Mouse (Mus musculus): Measurements from ENCODE around the gene Larp4b. TPM values are rescaled to one million over a fixed set of nuclear protein-coding genes. Genes with fewer than 3 reads are reported as not detected.

The Larp4b gene
- polyA plus RNA-seq, 1 experiment from 2014 or later: 51.6 TPM

- Histone ChIP-seq H3K27ac (replicated peaks; ENCODE audit: low read depth, low read length) (no peak overlapping the region), H3K4me1 (ENCODE audit: control insufficient read depth, insufficient read depth, low read length) (no peaks in the 10 kb centered on the region), H3K36me3 (ENCODE audit: control insufficient read depth, insufficient read depth, low read length) (peaks cover 75% of the 10 kb centered on the region), H3K9ac (replicated peaks; ENCODE audit: low read length) (no peak overlapping the region), H3K27me3 (ENCODE audit: control insufficient read depth, insufficient read depth, low read length) (no peaks in the 10 kb centered on the region), H3K9me3 (ENCODE audit: control insufficient read depth, low read length) (no peaks in the 10 kb centered on the region), H3K4me2 (ENCODE audit: low read length) (no peak overlapping the region), H3K4me3 (replicated peaks; ENCODE audit: low read depth, low read length) (no peak overlapping the region)
- DNase-seq: no peak
- WGBS: 95% methylated on average over 10 of the region's 10 CpGs
- ATAC-seq (ENCODE audit: low FRiP score, low TSS enrichment): no peak
Observed at GRCm38 (mm10) chr13:9159282-9159681, 65.6 kb downstream of the Larp4b start.

- Histone ChIP-seq H3K9me3 (ENCODE audit: control insufficient read depth, low read length) (no peaks in the 10 kb centered on the region), H3K9ac (replicated peaks; ENCODE audit: low read length) (no peak overlapping the region), H3K27me3 (ENCODE audit: control insufficient read depth, insufficient read depth, low read length) (no peaks in the 10 kb centered on the region), H3K27ac (replicated peaks; ENCODE audit: low read depth, low read length) (no peak overlapping the region), H3K4me1 (ENCODE audit: control insufficient read depth, insufficient read depth, low read length) (no peaks in the 10 kb centered on the region), H3K4me2 (ENCODE audit: low read length) (no peak overlapping the region), H3K36me3 (ENCODE audit: control insufficient read depth, insufficient read depth, low read length) (peaks cover 82% of the 10 kb centered on the region), H3K4me3 (replicated peaks; ENCODE audit: low read depth, low read length) (no peak overlapping the region)
- DNase-seq (no peak), ATAC-seq (ENCODE audit: low FRiP score, low TSS enrichment) (no peak)
- 97% methylated on average over 4 of the region's 4 CpGs for WGBS
Observed at GRCm38 (mm10) chr13:9162888-9163287, 69.2 kb downstream of the Larp4b start.

GRCm38 (mm10) chr13:9167842-9168241 is 74.2 kb downstream of the Larp4b start:
- no peak for ATAC-seq (ENCODE audit: low FRiP score, low TSS enrichment)
- Histone ChIP-seq H3K4me3 (replicated peaks; ENCODE audit: low read depth, low read length) (no peak overlapping the region), H3K4me1 (ENCODE audit: control insufficient read depth, insufficient read depth, low read length) (no peaks in the 10 kb centered on the region), H3K9me3 (ENCODE audit: control insufficient read depth, low read length) (no peaks in the 10 kb centered on the region), H3K27me3 (ENCODE audit: control insufficient read depth, insufficient read depth, low read length) (no peaks in the 10 kb centered on the region), H3K4me2 (ENCODE audit: low read length) (no peak overlapping the region), H3K36me3 (ENCODE audit: control insufficient read depth, insufficient read depth, low read length) (peaks cover 79% of the 10 kb centered on the region), H3K9ac (replicated peaks; ENCODE audit: low read length) (no peak overlapping the region), H3K27ac (replicated peaks; ENCODE audit: low read depth, low read length) (no peak overlapping the region)
- WGBS: 90% methylated on average over 3 of the region's 3 CpGs
- no peak for DNase-seq

- H3K4me1 ChIP-seq (ENCODE audit: control insufficient read depth, insufficient read depth, low read length): no peaks in the 10 kb centered on the region
- H3K27ac ChIP-seq (replicated peaks; ENCODE audit: low read depth, low read length): no peak overlapping the region
- no peaks in the 10 kb centered on the region for H3K27me3 ChIP-seq (ENCODE audit: control insufficient read depth, insufficient read depth, low read length)
- no peak overlapping the region for H3K4me2 ChIP-seq (ENCODE audit: low read length)
- 93% methylated on average over 6 of the region's 6 CpGs for WGBS
- no peaks in the 10 kb centered on the region for H3K9me3 ChIP-seq (ENCODE audit: control insufficient read depth, low read length)
- no peak overlapping the region for H3K9ac ChIP-seq (replicated peaks; ENCODE audit: low read length)
- DNase-seq (no peak), ATAC-seq (ENCODE audit: low FRiP score, low TSS enrichment) (no peak)
- no peak overlapping the region for H3K4me3 ChIP-seq (replicated peaks; ENCODE audit: low read depth, low read length)
- H3K36me3 ChIP-seq (ENCODE audit: control insufficient read depth, insufficient read depth, low read length): peaks cover 78% of the 10 kb centered on the region
Observed at GRCm38 (mm10) chr13:9169616-9170015, 75.9 kb downstream of the Larp4b start.

GRCm38 (mm10) chr13:9170726-9171125 is 77.0 kb downstream of the Larp4b start:
- Histone ChIP-seq H3K27ac (replicated peaks; ENCODE audit: low read depth, low read length) (no peak overlapping the region), H3K9ac (replicated peaks; ENCODE audit: low read length) (no peak overlapping the region), H3K9me3 (ENCODE audit: control insufficient read depth, low read length) (no peaks in the 10 kb centered on the region), H3K4me2 (ENCODE audit: low read length) (no peak overlapping the region), H3K27me3 (ENCODE audit: control insufficient read depth, insufficient read depth, low read length) (no peaks in the 10 kb centered on the region), H3K4me3 (replicated peaks; ENCODE audit: low read depth, low read length) (no peak overlapping the region), H3K36me3 (ENCODE audit: control insufficient read depth, insufficient read depth, low read length) (peaks cover 71% of the 10 kb centered on the region), H3K4me1 (ENCODE audit: control insufficient read depth, insufficient read depth, low read length) (no peaks in the 10 kb centered on the region)
- DNase-seq (no peak), ATAC-seq (ENCODE audit: low FRiP score, low TSS enrichment) (no peak)
- WGBS: 87% methylated on average over 16 of the region's 16 CpGs

GRCm38 (mm10) chr13:9173414-9173813 is 79.7 kb downstream of the Larp4b start:
- Histone ChIP-seq H3K27me3 (ENCODE audit: control insufficient read depth, insufficient read depth, low read length) (no peaks in the 10 kb centered on the region), H3K9ac (replicated peaks; ENCODE audit: low read length) (no peak overlapping the region), H3K36me3 (ENCODE audit: control insufficient read depth, insufficient read depth, low read length) (peaks cover 50% of the 10 kb centered on the region), H3K4me1 (ENCODE audit: control insufficient read depth, insufficient read depth, low read length) (no peaks in the 10 kb centered on the region), H3K4me2 (ENCODE audit: low read length) (no peak overlapping the region), H3K4me3 (replicated peaks; ENCODE audit: low read depth, low read length) (no peak overlapping the region), H3K9me3 (ENCODE audit: control insufficient read depth, low read length) (no peaks in the 10 kb centered on the region), H3K27ac (replicated peaks; ENCODE audit: low read depth, low read length) (no peak overlapping the region)
- 93% methylated on average over 3 of the region's 3 CpGs for WGBS
- DNase-seq (no peak), ATAC-seq (ENCODE audit: low FRiP score, low TSS enrichment) (no peak)

- Histone ChIP-seq H3K4me3 (replicated peaks; ENCODE audit: low read depth, low read length) (no peak overlapping the region), H3K27ac (replicated peaks; ENCODE audit: low read depth, low read length) (no peak overlapping the region), H3K4me2 (ENCODE audit: low read length) (no peak overlapping the region), H3K36me3 (ENCODE audit: control insufficient read depth, insufficient read depth, low read length) (peaks cover 36% of the 10 kb centered on the region), H3K9me3 (ENCODE audit: control insufficient read depth, low read length) (no peaks in the 10 kb centered on the region), H3K4me1 (ENCODE audit: control insufficient read depth, insufficient read depth, low read length) (no peaks in the 10 kb centered on the region), H3K27me3 (ENCODE audit: control insufficient read depth, insufficient read depth, low read length) (no peaks in the 10 kb centered on the region), H3K9ac (replicated peaks; ENCODE audit: low read length) (no peak overlapping the region)
- 98% methylated on average over 5 of the region's 5 CpGs for WGBS
- DNase-seq: no peak
- ATAC-seq (ENCODE audit: low FRiP score, low TSS enrichment): no peak
Observed at GRCm38 (mm10) chr13:9175171-9175570, 81.5 kb downstream of the Larp4b start.

GRCm38 (mm10) chr13:9178270-9178669 is 84.6 kb downstream of the Larp4b start:
- Histone ChIP-seq H3K27ac (replicated peaks; ENCODE audit: low read depth, low read length) (no peak overlapping the region), H3K4me3 (replicated peaks; ENCODE audit: low read depth, low read length) (no peak overlapping the region), H3K36me3 (ENCODE audit: control insufficient read depth, insufficient read depth, low read length) (peaks cover 12% of the 10 kb centered on the region), H3K4me1 (ENCODE audit: control insufficient read depth, insufficient read depth, low read length) (no peaks in the 10 kb centered on the region), H3K9me3 (ENCODE audit: control insufficient read depth, low read length) (no peaks in the 10 kb centered on the region), H3K27me3 (ENCODE audit: control insufficient read depth, insufficient read depth, low read length) (no peaks in the 10 kb centered on the region), H3K4me2 (ENCODE audit: low read length) (no peak overlapping the region), H3K9ac (replicated peaks; ENCODE audit: low read length) (no peak overlapping the region)
- ATAC-seq (ENCODE audit: low FRiP score, low TSS enrichment) (no peak), DNase-seq (no peak)
- 94% methylated on average over 4 of the region's 4 CpGs for WGBS

- Histone ChIP-seq H3K27ac (replicated peaks; ENCODE audit: low read depth, low read length) (no peak overlapping the region), H3K9ac (replicated peaks; ENCODE audit: low read length) (no peak overlapping the region), H3K4me1 (ENCODE audit: control insufficient read depth, insufficient read depth, low read length) (no peaks in the 10 kb centered on the region), H3K4me3 (replicated peaks; ENCODE audit: low read depth, low read length) (no peak overlapping the region), H3K4me2 (ENCODE audit: low read length) (no peak overlapping the region), H3K36me3 (ENCODE audit: control insufficient read depth, insufficient read depth, low read length) (peaks cover 11% of the 10 kb centered on the region), H3K9me3 (ENCODE audit: control insufficient read depth, low read length) (no peaks in the 10 kb centered on the region), H3K27me3 (ENCODE audit: control insufficient read depth, insufficient read depth, low read length) (no peaks in the 10 kb centered on the region)
- WGBS: 60% methylated on average over 3 of the region's 3 CpGs
- DNase-seq (no peak), ATAC-seq (ENCODE audit: low FRiP score, low TSS enrichment) (no peak)
Observed at GRCm38 (mm10) chr13:9178718-9179117, 85.0 kb downstream of the Larp4b start.
